Mouse (Mus musculus): Measurements from ENCODE around the gene Nxf1. TPM values are rescaled to one million over a fixed set of nuclear protein-coding genes. Genes with fewer than 3 reads are reported as not detected.

The Nxf1 gene
- polyA plus RNA-seq, 1 experiment from 2014 or later: 88.8 TPM

GRCm38 (mm10) chr19:8734334-8734733, 22.5 kb upstream of the Nxf1 start:
- no peak for TF ChIP-seq CTCF (IDR thresholded peaks at IDR 0.05)
- no peak for TF ChIP-seq EP300 (IDR thresholded peaks at IDR 0.05)
- no peak overlapping the region for H3K4me2 ChIP-seq (replicated peaks; ENCODE audit: low read depth, low read length)
- DNase-seq (ENCODE audit: low spot score): no peak
- H3K27ac ChIP-seq (ENCODE audit: low read length): no peak overlapping the region
- H3K9ac ChIP-seq (replicated peaks; ENCODE audit: low read depth): no peak overlapping the region
- no peaks in the 10 kb centered on the region for H3K9me3 ChIP-seq (ENCODE audit: low read length)
- ATAC-seq: no peak
- no peaks in the 10 kb centered on the region for H3K4me1 ChIP-seq (ENCODE audit: insufficient read depth, low read depth, low read length)
- no peak overlapping the region for H3K4me3 ChIP-seq (ENCODE audit: low read depth, low read length)
- H3K27me3 ChIP-seq (replicated peaks; ENCODE audit: insufficient read depth, low read length): no peaks in the 10 kb centered on the region
- no peaks in the 10 kb centered on the region; the same call in 1 of the 2 replicates for H3K36me3 ChIP-seq (ENCODE audit: insufficient read depth, low read length)
- WGBS: 71% methylated on average over 3 of the region's 3 CpGs

- no peak within 1 kb of the TSS; the same call in 1 of the 2 replicates for H3K27ac ChIP-seq (ENCODE audit: low read length)
- ATAC-seq (peak; percentile 95), DNase-seq (ENCODE audit: low spot score) (peak; percentile 90)
- peak within 1 kb of the TSS; percentile 73 for H3K4me3 ChIP-seq (ENCODE audit: low read depth, low read length)
- no peaks in the 10 kb centered on the region for H3K27me3 ChIP-seq (replicated peaks; ENCODE audit: insufficient read depth, low read length)
- under 1% methylated on average over 32 of the region's 32 CpGs for WGBS
- peak within 1 kb of the TSS; percentile 84 for H3K4me2 ChIP-seq (replicated peaks; ENCODE audit: low read depth, low read length)
- no peaks in the 10 kb centered on the region; the same call in 1 of the 2 replicates for H3K36me3 ChIP-seq (ENCODE audit: insufficient read depth, low read length)
- peak within 1 kb of the TSS; percentile 58 for H3K9ac ChIP-seq (replicated peaks; ENCODE audit: low read depth)
- H3K9me3 ChIP-seq (ENCODE audit: low read length): no peaks in the 10 kb centered on the region
- TF ChIP-seq CTCF (IDR thresholded peaks at IDR 0.05) (no peak), EP300 (IDR thresholded peaks at IDR 0.05) (no peak)
- peaks cover 3% of the 10 kb centered on the region; the same call in 1 of the 2 replicates for H3K4me1 ChIP-seq (ENCODE audit: insufficient read depth, low read depth, low read length)
Measured at GRCm38 (mm10) chr19:8735389-8736159, 21.3 kb upstream of the Nxf1 start, which contains the start of gene Wdr74. Gene Wdr74 (plus strand): TSS chr19:8735827.

GRCm38 (mm10) chr19:8736160-8736467, 20.8 kb upstream of the Nxf1 start:
- WGBS: 3% methylated on average over 11 of the region's 11 CpGs
- Histone ChIP-seq H3K9ac (replicated peaks; ENCODE audit: low read depth) (peak overlapping the region; percentile 58), H3K27ac (ENCODE audit: low read length) (no peak overlapping the region), H3K36me3 (ENCODE audit: insufficient read depth, low read length) (no peaks in the 10 kb centered on the region; the same call in 1 of the 2 replicates), H3K27me3 (replicated peaks; ENCODE audit: insufficient read depth, low read length) (no peaks in the 10 kb centered on the region), H3K9me3 (ENCODE audit: low read length) (no peaks in the 10 kb centered on the region), H3K4me1 (ENCODE audit: insufficient read depth, low read depth, low read length) (peaks cover 7% of the 10 kb centered on the region; the same call in 1 of the 2 replicates), H3K4me3 (ENCODE audit: low read depth, low read length) (peak overlapping the region; percentile 73), H3K4me2 (replicated peaks; ENCODE audit: low read depth, low read length) (peak overlapping the region; percentile 84)
- ATAC-seq: no peak
- TF ChIP-seq EP300 (IDR thresholded peaks at IDR 0.05): no peak
- no peak for TF ChIP-seq CTCF (IDR thresholded peaks at IDR 0.05)
- no peak for DNase-seq (ENCODE audit: low spot score)

- WGBS: 89% methylated on average over 7 of the region's 7 CpGs
- no peak overlapping the region for H3K4me2 ChIP-seq (replicated peaks; ENCODE audit: low read depth, low read length)
Measured at GRCm38 (mm10) chr19:8738911-8739310, 18.0 kb upstream of the Nxf1 start.

GRCm38 (mm10) chr19:8739646-8740045, 17.2 kb upstream of the Nxf1 start:
- H3K4me2 ChIP-seq (replicated peaks; ENCODE audit: low read depth, low read length): no peak overlapping the region
- H3K27ac ChIP-seq (ENCODE audit: low read length): no peak overlapping the region
- no peaks in the 10 kb centered on the region for H3K9me3 ChIP-seq (ENCODE audit: low read length)
- no peaks in the 10 kb centered on the region; the same call in 1 of the 2 replicates for H3K36me3 ChIP-seq (ENCODE audit: insufficient read depth, low read length)
- H3K4me1 ChIP-seq (ENCODE audit: insufficient read depth, low read depth, low read length): peaks cover 14% of the 10 kb centered on the region; the same call in 1 of the 2 replicates
- DNase-seq (ENCODE audit: low spot score) (no peak), ATAC-seq (no peak)
- no peak overlapping the region for H3K4me3 ChIP-seq (ENCODE audit: low read depth, low read length)
- WGBS: 89% methylated on average over 6 of the region's 6 CpGs
- no peaks in the 10 kb centered on the region for H3K27me3 ChIP-seq (replicated peaks; ENCODE audit: insufficient read depth, low read length)
- TF ChIP-seq EP300 (IDR thresholded peaks at IDR 0.05) (no peak), CTCF (IDR thresholded peaks at IDR 0.05) (no peak)
- no peak overlapping the region for H3K9ac ChIP-seq (replicated peaks; ENCODE audit: low read depth)

More at GRCm38 (mm10) chr19:8738911-8739310, 18.0 kb upstream of the Nxf1 start:
- Histone ChIP-seq H3K4me3 (ENCODE audit: low read depth, low read length) (no peak overlapping the region), H3K36me3 (ENCODE audit: insufficient read depth, low read length) (no peaks in the 10 kb centered on the region; the same call in 1 of the 2 replicates), H3K4me1 (ENCODE audit: insufficient read depth, low read depth, low read length) (peaks cover 14% of the 10 kb centered on the region; the same call in 1 of the 2 replicates), H3K9ac (replicated peaks; ENCODE audit: low read depth) (no peak overlapping the region), H3K9me3 (ENCODE audit: low read length) (no peaks in the 10 kb centered on the region), H3K27ac (ENCODE audit: low read length) (no peak overlapping the region), H3K27me3 (replicated peaks; ENCODE audit: insufficient read depth, low read length) (no peaks in the 10 kb centered on the region)
- DNase-seq (ENCODE audit: low spot score) (no peak), ATAC-seq (no peak)
- TF ChIP-seq EP300 (IDR thresholded peaks at IDR 0.05) (no peak), CTCF (IDR thresholded peaks at IDR 0.05) (no peak)

- TF ChIP-seq EP300 (IDR thresholded peaks at IDR 0.05) (no peak), CTCF (IDR thresholded peaks at IDR 0.05) (no peak)
Measured at GRCm38 (mm10) chr19:8740603-8741002, 16.3 kb upstream of the Nxf1 start, which contains the start of gene 1700092M07Rik. Gene 1700092M07Rik (plus strand): TSS chr19:8740718.

More at GRCm38 (mm10) chr19:8740603-8741002, 16.3 kb upstream of the Nxf1 start, which contains the start of gene 1700092M07Rik:
- ATAC-seq (no peak), DNase-seq (ENCODE audit: low spot score) (no peak)
- H3K9me3 ChIP-seq (ENCODE audit: low read length): no peaks in the 10 kb centered on the region
- peaks cover 14% of the 10 kb centered on the region; the same call in 1 of the 2 replicates for H3K4me1 ChIP-seq (ENCODE audit: insufficient read depth, low read depth, low read length)
- 62% methylated on average over 14 of the region's 14 CpGs for WGBS
- H3K27ac ChIP-seq (ENCODE audit: low read length): peak within 1 kb of the TSS; percentile 98
- H3K9ac ChIP-seq (replicated peaks; ENCODE audit: low read depth): peak within 1 kb of the TSS; percentile 87
- peak within 1 kb of the TSS; percentile 72 for H3K4me3 ChIP-seq (ENCODE audit: low read depth, low read length)
- H3K27me3 ChIP-seq (replicated peaks; ENCODE audit: insufficient read depth, low read length): no peaks in the 10 kb centered on the region
- H3K36me3 ChIP-seq (ENCODE audit: insufficient read depth, low read length): peaks cover 9% of the 10 kb centered on the region; the same call in 1 of the 2 replicates
- H3K4me2 ChIP-seq (replicated peaks; ENCODE audit: low read depth, low read length): peak within 1 kb of the TSS; percentile 40

Data from lung, postnatal 0 days (tissue).